Mouse (Mus musculus): ENCODE measurements around the gene Ptgs1. TPM values are rescaled to one million over a fixed set of nuclear protein-coding genes. Genes with fewer than 3 reads are reported as not detected.

Ptgs1 gene
- polyA plus RNA-seq, 1 experiment, result 0.74 TPM

DNA sequence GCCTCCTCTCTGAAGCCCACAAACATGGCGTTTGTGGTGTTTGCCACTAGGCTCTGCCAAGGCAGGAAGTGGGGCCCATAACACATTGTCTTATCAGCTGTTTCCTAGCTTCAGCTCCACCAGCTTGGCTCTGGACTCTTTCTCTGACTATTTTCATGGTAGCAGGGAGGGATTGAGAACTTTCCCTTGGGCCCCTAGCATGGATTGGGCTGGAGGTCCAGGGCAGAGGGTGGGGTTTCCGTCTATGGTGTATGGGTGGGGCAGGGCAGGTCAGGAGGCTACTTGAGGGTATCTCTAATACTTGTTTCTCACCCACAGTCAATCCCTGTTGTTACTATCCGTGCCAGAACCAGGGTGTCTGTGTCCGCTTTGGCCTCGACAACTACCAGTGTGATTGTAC lies 6.7 kb downstream of the Ptgs1 start:
- no peaks in the 10 kb centered on the region for H3K4me1 ChIP-seq (ENCODE audit: control insufficient read depth, insufficient read depth, low read length)
- no peaks in the 10 kb centered on the region for H3K27me3 ChIP-seq (ENCODE audit: control insufficient read depth, insufficient read depth, low read length)
- no peak overlapping the region for H3K4me3 ChIP-seq (ENCODE audit: control insufficient read depth, low read depth, low read length)
- no peak overlapping the region for H3K27ac ChIP-seq (ENCODE audit: control insufficient read depth, insufficient read depth, low read depth, low read length)
- H3K36me3 ChIP-seq (ENCODE audit: control insufficient read depth, insufficient read depth, low read length), result no peaks in the 10 kb centered on the region
- no peak for TF ChIP-seq CTCF (IDR thresholded peaks at IDR 0.05; ENCODE audit: control insufficient read depth, insufficient read depth, insufficient replicate concordance, low read depth, low read length)
- TF ChIP-seq POLR2A (IDR thresholded peaks at IDR 0.05; ENCODE audit: control insufficient read depth, low read depth, low read length), result no peak

GRCm38 (mm10) chr2:36237557-36237956 lies 7.3 kb downstream of the Ptgs1 start:
- Histone ChIP-seq H3K27ac (ENCODE audit: control insufficient read depth, insufficient read depth, low read depth, low read length) (no peak overlapping the region), H3K27me3 (ENCODE audit: control insufficient read depth, insufficient read depth, low read length) (no peaks in the 10 kb centered on the region), H3K36me3 (ENCODE audit: control insufficient read depth, insufficient read depth, low read length) (no peaks in the 10 kb centered on the region), H3K4me1 (ENCODE audit: control insufficient read depth, insufficient read depth, low read length) (peaks cover 1% of the 10 kb centered on the region), H3K4me3 (ENCODE audit: control insufficient read depth, low read depth, low read length) (no peak overlapping the region)
- TF ChIP-seq CTCF (IDR thresholded peaks at IDR 0.05; ENCODE audit: control insufficient read depth, insufficient read depth, insufficient replicate concordance, low read depth, low read length) (no peak), POLR2A (IDR thresholded peaks at IDR 0.05; ENCODE audit: control insufficient read depth, low read depth, low read length) (no peak)

DNA sequence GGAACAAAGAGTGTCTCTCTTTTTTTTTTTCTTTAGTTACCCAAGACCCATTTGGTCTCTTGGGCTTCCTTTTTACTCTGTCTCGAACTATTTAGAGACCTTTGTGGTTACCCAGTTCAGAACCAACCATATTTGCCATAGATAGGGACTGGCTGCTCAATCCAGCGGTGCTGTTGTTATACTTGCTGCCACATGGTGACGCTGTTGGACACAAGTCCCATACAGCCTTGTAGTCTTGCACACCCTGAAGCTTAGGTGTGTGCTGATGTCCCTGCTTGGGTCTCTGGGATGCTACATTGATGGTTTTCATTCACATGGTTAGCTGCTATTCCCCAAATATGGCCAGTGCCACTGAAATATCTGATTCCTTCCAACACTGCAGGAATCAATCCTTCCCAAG lies 8.2 kb downstream of the Ptgs1 start:
- H3K27ac ChIP-seq (ENCODE audit: control insufficient read depth, insufficient read depth, low read depth, low read length), result no peak overlapping the region
- no peaks in the 10 kb centered on the region for H3K36me3 ChIP-seq (ENCODE audit: control insufficient read depth, insufficient read depth, low read length)
- H3K4me1 ChIP-seq (ENCODE audit: control insufficient read depth, insufficient read depth, low read length), result peaks cover 5% of the 10 kb centered on the region
- TF ChIP-seq POLR2A (IDR thresholded peaks at IDR 0.05; ENCODE audit: control insufficient read depth, low read depth, low read length) (no peak), CTCF (IDR thresholded peaks at IDR 0.05; ENCODE audit: control insufficient read depth, insufficient read depth, insufficient replicate concordance, low read depth, low read length) (no peak)
- H3K27me3 ChIP-seq (ENCODE audit: control insufficient read depth, insufficient read depth, low read length), result no peaks in the 10 kb centered on the region
- H3K4me3 ChIP-seq (ENCODE audit: control insufficient read depth, low read depth, low read length), result no peak overlapping the region

- H3K4me3 ChIP-seq (ENCODE audit: control insufficient read depth, low read depth, low read length), result no peak overlapping the region
- no peaks in the 10 kb centered on the region for H3K36me3 ChIP-seq (ENCODE audit: control insufficient read depth, insufficient read depth, low read length)
- TF ChIP-seq POLR2A (IDR thresholded peaks at IDR 0.05; ENCODE audit: control insufficient read depth, low read depth, low read length) (no peak), CTCF (IDR thresholded peaks at IDR 0.05; ENCODE audit: control insufficient read depth, insufficient read depth, insufficient replicate concordance, low read depth, low read length) (no peak)
- no peaks in the 10 kb centered on the region for H3K27me3 ChIP-seq (ENCODE audit: control insufficient read depth, insufficient read depth, low read length)
- H3K27ac ChIP-seq (ENCODE audit: control insufficient read depth, insufficient read depth, low read depth, low read length), result no peak overlapping the region
- H3K4me1 ChIP-seq (ENCODE audit: control insufficient read depth, insufficient read depth, low read length), result peaks cover 5% of the 10 kb centered on the region
Observed at GRCm38 (mm10) chr2:36238951-36239350, 8.7 kb downstream of the Ptgs1 start.

DNA sequence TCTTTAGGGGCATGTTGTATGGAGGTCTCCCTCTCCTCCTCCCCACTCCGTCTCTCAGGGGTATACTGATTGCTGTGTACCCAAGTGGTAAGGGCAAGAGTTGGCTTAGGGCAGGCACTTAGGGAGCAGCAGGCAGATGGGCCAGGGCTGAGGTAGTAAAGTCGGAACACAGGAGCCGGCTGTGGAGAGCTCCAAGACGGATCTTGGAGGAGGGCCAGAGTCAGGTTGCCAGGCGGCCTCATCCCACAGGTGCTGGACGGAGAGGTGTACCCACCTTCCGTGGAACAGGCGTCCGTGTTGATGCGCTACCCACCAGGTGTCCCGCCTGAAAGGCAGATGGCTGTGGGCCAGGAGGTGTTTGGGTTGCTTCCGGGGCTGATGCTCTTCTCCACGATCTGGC lies 12.3 kb downstream of the Ptgs1 start:
- no peaks in the 10 kb centered on the region for H3K27me3 ChIP-seq (ENCODE audit: control insufficient read depth, insufficient read depth, low read length)
- no peaks in the 10 kb centered on the region for H3K36me3 ChIP-seq (ENCODE audit: control insufficient read depth, insufficient read depth, low read length)
- peaks cover 5% of the 10 kb centered on the region for H3K4me1 ChIP-seq (ENCODE audit: control insufficient read depth, insufficient read depth, low read length)
- TF ChIP-seq CTCF (IDR thresholded peaks at IDR 0.05; ENCODE audit: control insufficient read depth, insufficient read depth, insufficient replicate concordance, low read depth, low read length) (no peak), POLR2A (IDR thresholded peaks at IDR 0.05; ENCODE audit: control insufficient read depth, low read depth, low read length) (no peak)
- H3K4me3 ChIP-seq (ENCODE audit: control insufficient read depth, low read depth, low read length), result no peak overlapping the region
- H3K27ac ChIP-seq (ENCODE audit: control insufficient read depth, insufficient read depth, low read depth, low read length), result no peak overlapping the region

DNA sequence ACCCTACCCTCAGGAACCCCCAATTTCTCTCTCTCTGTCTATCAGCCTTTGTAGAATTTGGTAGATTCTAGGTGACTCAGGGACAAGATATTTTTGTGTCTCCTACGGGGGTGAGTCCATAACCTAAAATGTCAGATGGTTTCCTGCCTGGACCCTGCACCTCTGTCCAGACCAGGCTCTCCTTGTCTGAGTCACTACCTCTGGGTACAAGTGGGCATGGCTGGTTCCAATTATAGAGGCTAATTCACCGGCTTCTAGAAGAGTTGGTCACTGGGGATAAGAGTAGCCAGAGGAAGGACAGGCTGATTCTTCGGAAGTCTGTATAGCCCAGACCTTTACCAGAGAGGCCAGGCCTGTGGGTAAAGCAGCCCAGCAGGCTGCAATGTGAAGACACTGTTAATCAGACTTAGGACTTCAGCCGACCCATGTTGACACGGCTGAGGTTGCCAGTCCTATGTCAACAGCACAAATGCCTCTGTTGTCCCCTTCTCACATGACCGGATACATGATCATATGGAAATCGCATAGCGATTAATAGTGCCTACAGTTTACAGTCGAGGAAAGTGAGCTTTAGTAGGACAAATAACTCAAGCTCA lies 13.2 kb downstream of the Ptgs1 start:
- no peaks in the 10 kb centered on the region for H3K36me3 ChIP-seq (ENCODE audit: control insufficient read depth, insufficient read depth, low read length)
- TF ChIP-seq CTCF (IDR thresholded peaks at IDR 0.05; ENCODE audit: control insufficient read depth, insufficient read depth, insufficient replicate concordance, low read depth, low read length) (no peak), POLR2A (IDR thresholded peaks at IDR 0.05; ENCODE audit: control insufficient read depth, low read depth, low read length) (no peak)
- H3K27ac ChIP-seq (ENCODE audit: control insufficient read depth, insufficient read depth, low read depth, low read length), result no peak overlapping the region
- peaks cover 5% of the 10 kb centered on the region for H3K4me1 ChIP-seq (ENCODE audit: control insufficient read depth, insufficient read depth, low read length)
- no peaks in the 10 kb centered on the region for H3K27me3 ChIP-seq (ENCODE audit: control insufficient read depth, insufficient read depth, low read length)
- no peak overlapping the region for H3K4me3 ChIP-seq (ENCODE audit: control insufficient read depth, low read depth, low read length)

DNA sequence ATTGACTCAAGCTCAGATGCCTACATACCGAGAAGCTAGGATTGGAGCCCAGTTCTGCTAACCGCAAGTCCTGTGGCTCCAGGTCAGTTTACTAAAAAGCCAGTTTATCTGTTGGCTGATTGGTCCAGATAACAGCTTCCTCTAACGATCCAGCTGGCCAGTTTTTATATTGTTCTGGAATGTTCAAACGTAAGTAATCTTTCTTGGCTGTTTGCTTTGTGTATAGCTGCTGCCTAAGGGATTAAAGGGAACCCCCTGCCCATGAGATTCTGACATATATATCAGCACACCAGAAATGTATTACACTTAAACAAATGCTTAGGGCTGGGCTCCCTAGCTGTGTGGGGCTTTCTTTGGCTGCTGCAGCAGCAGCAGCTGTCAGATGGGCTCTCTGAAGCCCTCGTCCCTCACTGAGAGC lies 13.7 kb downstream of the Ptgs1 start:
- no peak overlapping the region for H3K27ac ChIP-seq (ENCODE audit: control insufficient read depth, insufficient read depth, low read depth, low read length)

More for the DNA sequence above, 13.7 kb downstream of the Ptgs1 start:
- TF ChIP-seq CTCF (IDR thresholded peaks at IDR 0.05; ENCODE audit: control insufficient read depth, insufficient read depth, insufficient replicate concordance, low read depth, low read length) (no peak), POLR2A (IDR thresholded peaks at IDR 0.05; ENCODE audit: control insufficient read depth, low read depth, low read length) (no peak)
- H3K36me3 ChIP-seq (ENCODE audit: control insufficient read depth, insufficient read depth, low read length), result no peaks in the 10 kb centered on the region
- peaks cover 5% of the 10 kb centered on the region for H3K4me1 ChIP-seq (ENCODE audit: control insufficient read depth, insufficient read depth, low read length)
- no peaks in the 10 kb centered on the region for H3K27me3 ChIP-seq (ENCODE audit: control insufficient read depth, insufficient read depth, low read length)
- no peak overlapping the region for H3K4me3 ChIP-seq (ENCODE audit: control insufficient read depth, low read depth, low read length)

Measured in testis, adult 2 months (tissue).